Mouse (Mus musculus) heart, embryonic 11.5 days (tissue): ENCODE measurements around the gene Tmem161b. TPM values are rescaled to one million over a fixed set of nuclear protein-coding genes. Genes with fewer than 3 reads are reported as not detected.
A peak's percentile ranks its signal among the peaks of the same experiment; 100 is the strongest.
"Not testable (repeated sequence)": the region's sequence is repeated elsewhere in the genome, so short reads cannot be mapped to it uniquely, and the experiment has no call there.

Experiments used
- ATAC-seq: fragments of 200-750 bp; cut with Nextera tagmentation; replicated peaks from 2 replicates; pipeline ENCODE4 v1.8.0; 2017; ENCODE audit warnings: moderate library complexity; ENCODE audit not compliant: insufficient number of reproducible peaks, low FRiP score, low TSS enrichment
- H3K27ac ChIP-seq: fragments of 300-500 bp; sonication (generic); 2 replicates; pipeline ENCODE4 v1.5.1; 2014; ENCODE audit warnings: mild to moderate bottlenecking, low read depth, low read length
- H3K27me3 ChIP-seq: fragments of 300-500 bp; sonication (generic); 2 replicates; pipeline ENCODE4 v1.6.1; 2014; ENCODE audit warnings: mild to moderate bottlenecking, low read length, mixed read lengths; ENCODE audit not compliant: control insufficient read depth, insufficient read depth
- H3K36me3 ChIP-seq: fragments of 300-500 bp; sonication (generic); 2 replicates; pipeline ENCODE4 v1.6.1; 2014; ENCODE audit warnings: mild to moderate bottlenecking, low read length, moderate library complexity, mixed read lengths; ENCODE audit not compliant: control insufficient read depth, insufficient read depth
- H3K4me1 ChIP-seq: fragments of 300-500 bp; sonication (generic); 2 replicates; pipeline ENCODE4 v1.6.1; 2014; ENCODE audit warnings: low read length; ENCODE audit not compliant: control insufficient read depth, insufficient read depth
- H3K4me2 ChIP-seq: fragments of 300-500 bp; sonication (generic); 2 replicates; pipeline ENCODE4 v1.6.1; 2014; ENCODE audit warnings: mild to moderate bottlenecking, moderate library complexity
- H3K4me3 ChIP-seq: fragments of 300-500 bp; sonication (generic); 2 replicates; pipeline ENCODE4 v1.5.1; 2014; ENCODE audit warnings: low read depth, low read length
- H3K9ac ChIP-seq: fragments of 300-500 bp; sonication (generic); 2 replicates; pipeline ENCODE4 v1.6.1; 2014; ENCODE audit warnings: mild to moderate bottlenecking, low read depth, low read length, moderate library complexity
- H3K9me3 ChIP-seq: fragments of 300-500 bp; sonication (generic); replicated peaks from 2 replicates; pipeline ENCODE4 v1.6.1; 2016; ENCODE audit warnings: low read length; ENCODE audit not compliant: control insufficient read depth
- WGBS: fragments of 180-500 bp; shearing (Covaris S2); extraction: QIAGEN DNeasy Blood & Tissue Kit; methylation state at CpG from one replicate; pipeline ENCODE4 v1.1.7; 2014; ENCODE audit not compliant: insufficient replicate concordance; 5-methylcytosine and 5-hydroxymethylcytosine counted together
- polyA plus RNA-seq: library from polyadenylated mRNA; unstranded; fragments of >200 nt; fragmentation: Nextera tagmentation; extraction: Ambion mirVana; gene quantifications from 2 replicates; pipeline ENCODE4 v1.2.1, GENCODE M21; 2014

Tmem161b gene
- polyA plus RNA-seq, result 15.8 and 15.9 TPM in 2 replicates

DNA sequence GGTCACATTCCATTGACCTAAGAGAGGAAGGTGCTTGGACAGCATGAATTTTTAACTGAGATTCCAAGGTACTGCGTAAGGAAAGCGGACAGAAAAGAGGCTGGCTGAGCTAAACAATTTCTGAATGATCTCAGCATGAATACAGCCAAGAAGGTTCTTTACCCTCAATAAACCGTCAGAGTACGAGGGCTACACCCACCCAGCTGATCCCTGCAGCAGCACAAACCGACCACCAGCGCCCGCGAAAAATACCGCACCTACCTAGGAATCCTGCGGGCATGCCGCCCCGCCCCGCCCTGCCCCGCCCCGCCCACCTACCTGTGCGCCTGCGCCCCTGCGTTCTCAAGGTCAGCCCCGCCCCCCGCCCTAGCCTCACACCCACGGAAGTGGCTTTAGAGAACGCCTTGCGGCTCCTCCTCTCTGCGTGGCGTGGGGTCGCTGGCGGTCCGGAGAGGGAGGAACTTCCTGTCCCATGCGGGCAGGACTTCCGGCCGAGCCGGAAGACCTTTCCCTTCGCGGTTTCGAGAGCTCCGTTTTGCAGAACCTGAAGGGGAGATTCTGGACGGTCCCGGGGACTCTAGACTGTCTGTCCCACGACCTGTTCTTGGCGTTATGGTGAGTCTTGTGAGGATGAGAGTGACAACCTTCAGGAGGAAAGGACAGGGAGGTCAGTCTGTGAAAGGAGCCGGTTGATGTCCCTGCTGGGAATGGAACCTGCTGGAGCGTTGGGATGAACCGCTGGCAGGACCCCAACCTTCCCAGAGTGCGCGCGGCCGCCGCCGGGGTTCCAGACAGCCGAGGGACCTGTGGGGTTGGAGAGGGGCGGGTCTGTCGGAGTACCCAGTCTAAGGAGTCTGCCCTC, at the start of gene Tmem161b:
Tmem161b (plus strand) TSS at position 477 of the 862 bp plus-strand sequence.
- H3K9ac ChIP-seq, result peak within 1 kb of the TSS; percentile 86
- no peaks in the 10 kb centered on the region for H3K36me3 ChIP-seq
- peak within 1 kb of the TSS; percentile 86 for H3K4me2 ChIP-seq
- H3K4me1 ChIP-seq, result peaks cover 6% of the 10 kb centered on the region
- H3K9me3 ChIP-seq, result no peaks in the 10 kb centered on the region
- peak within 1 kb of the TSS; percentile 75 for H3K27ac ChIP-seq
- WGBS, result under 1% methylated on average over 51 of the region's 52 CpGs
- ATAC-seq, result peak; percentile 99
- H3K27me3 ChIP-seq, result no peaks in the 10 kb centered on the region
- peak within 1 kb of the TSS; percentile 78 for H3K4me3 ChIP-seq

DNA sequence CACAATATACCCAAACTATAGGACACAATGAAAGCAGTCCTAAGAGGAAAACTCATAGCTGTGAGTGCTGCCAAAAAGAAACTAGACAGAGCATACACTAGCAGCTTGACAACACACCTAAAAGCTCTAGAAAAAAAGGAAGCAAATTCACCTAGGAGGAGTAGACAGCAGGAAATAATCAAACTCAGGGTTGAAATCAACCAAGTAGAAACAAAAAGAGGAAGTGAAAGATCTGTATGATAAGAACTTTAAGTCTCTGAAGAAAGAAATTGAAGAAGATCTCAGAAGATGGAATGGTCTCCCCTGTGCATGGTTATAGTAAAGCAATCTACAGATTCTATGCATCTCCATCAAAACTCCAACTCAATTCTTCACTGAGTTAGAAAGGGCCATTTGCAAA, 36.3 kb upstream of the Tmem161b start:
- not testable (repeated sequence) for ATAC-seq, H3K4me1 ChIP-seq, H3K4me2 ChIP-seq, H3K27ac ChIP-seq, H3K36me3 ChIP-seq, H3K27me3 ChIP-seq, H3K9me3 ChIP-seq, H3K9ac ChIP-seq, H3K4me3 ChIP-seq

DNA sequence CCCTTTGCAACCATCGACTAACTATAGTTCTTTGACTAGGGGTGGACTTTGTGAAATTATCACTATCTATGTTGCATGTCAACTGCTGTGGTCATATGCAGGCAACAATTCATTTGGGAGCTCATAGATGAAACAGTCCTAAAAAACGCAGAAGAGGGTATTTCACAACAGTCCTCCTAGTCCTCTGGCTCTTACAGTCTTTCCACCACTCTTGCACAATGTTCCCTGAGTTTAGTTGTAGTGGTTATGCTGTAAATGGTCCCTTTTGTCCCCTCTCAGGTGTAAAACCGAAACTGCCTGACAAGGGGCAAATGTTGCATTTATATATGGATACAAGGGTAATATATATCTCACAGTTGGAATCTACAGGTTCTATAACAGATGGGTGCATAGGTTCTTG, 29.4 kb upstream of the Tmem161b start:
- WGBS, result 66% methylated on average over 3 of the region's 3 CpGs
- no peak overlapping the region for H3K4me3 ChIP-seq
- no peak overlapping the region for H3K9ac ChIP-seq
- no peak overlapping the region for H3K27ac ChIP-seq
- no peak overlapping the region for H3K4me2 ChIP-seq
- H3K36me3 ChIP-seq, result no peaks in the 10 kb centered on the region
- H3K27me3 ChIP-seq, result no peaks in the 10 kb centered on the region
- H3K9me3 ChIP-seq, result no peaks in the 10 kb centered on the region
- no peak for ATAC-seq
- H3K4me1 ChIP-seq, result no peaks in the 10 kb centered on the region

DNA sequence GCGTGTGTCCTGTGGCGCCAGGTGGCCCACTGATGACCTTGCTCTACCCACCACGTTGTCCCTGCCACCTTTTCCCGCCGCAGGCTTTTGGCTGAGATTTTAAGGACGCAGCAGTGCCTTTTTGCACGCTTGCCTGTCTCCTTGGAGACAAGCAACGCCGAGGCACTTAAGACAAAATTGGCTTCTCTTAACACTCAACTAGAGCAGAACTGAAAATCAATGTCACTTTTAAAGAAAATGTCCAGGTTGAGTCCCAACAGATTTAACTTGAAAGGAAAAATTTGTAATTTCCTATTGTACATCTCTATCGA, 541 bp downstream of the Tmem161b start:
- Histone ChIP-seq H3K27ac (peak overlapping the region; percentile 75), H3K4me3 (peak overlapping the region; percentile 78), H3K4me1 (peaks cover 6% of the 10 kb centered on the region), H3K9ac (peak overlapping the region; percentile 86), H3K36me3 (no peaks in the 10 kb centered on the region), H3K4me2 (peak overlapping the region; percentile 86), H3K27me3 (no peaks in the 10 kb centered on the region), H3K9me3 (no peaks in the 10 kb centered on the region)
- no peak for ATAC-seq
- 4% methylated on average over 10 of the region's 10 CpGs for WGBS

DNA sequence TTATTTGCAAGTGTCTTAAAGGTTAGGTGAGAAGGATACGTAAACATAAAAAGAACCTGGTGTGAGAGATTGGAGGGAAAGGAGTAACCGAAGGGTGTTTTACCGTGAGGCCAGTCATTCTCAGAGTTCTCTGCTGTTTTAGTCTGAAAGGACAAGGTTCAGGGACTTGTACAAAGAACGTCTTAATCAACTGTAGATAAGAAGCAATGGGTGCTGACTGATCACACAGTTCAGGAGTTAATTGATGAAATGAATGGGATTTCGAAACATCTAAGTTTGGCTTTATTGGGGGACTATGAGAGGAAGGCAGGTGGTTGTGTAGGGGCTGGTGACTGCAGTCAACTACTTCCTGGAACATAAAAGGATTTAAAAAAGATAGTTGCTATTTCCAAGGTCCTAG, 922 bp downstream of the Tmem161b start:
- WGBS, result 35% methylated on average over 5 of the region's 5 CpGs
- H3K4me3 ChIP-seq, result peak overlapping the region; percentile 78
- peak overlapping the region; percentile 86 for H3K4me2 ChIP-seq
- peaks cover 6% of the 10 kb centered on the region for H3K4me1 ChIP-seq
- no peak for ATAC-seq
- no peaks in the 10 kb centered on the region for H3K9me3 ChIP-seq
- H3K36me3 ChIP-seq, result no peaks in the 10 kb centered on the region
- H3K27ac ChIP-seq, result no peak overlapping the region
- no peaks in the 10 kb centered on the region for H3K27me3 ChIP-seq
- peak overlapping the region; percentile 86; the same call in 1 of the 2 replicates for H3K9ac ChIP-seq

DNA sequence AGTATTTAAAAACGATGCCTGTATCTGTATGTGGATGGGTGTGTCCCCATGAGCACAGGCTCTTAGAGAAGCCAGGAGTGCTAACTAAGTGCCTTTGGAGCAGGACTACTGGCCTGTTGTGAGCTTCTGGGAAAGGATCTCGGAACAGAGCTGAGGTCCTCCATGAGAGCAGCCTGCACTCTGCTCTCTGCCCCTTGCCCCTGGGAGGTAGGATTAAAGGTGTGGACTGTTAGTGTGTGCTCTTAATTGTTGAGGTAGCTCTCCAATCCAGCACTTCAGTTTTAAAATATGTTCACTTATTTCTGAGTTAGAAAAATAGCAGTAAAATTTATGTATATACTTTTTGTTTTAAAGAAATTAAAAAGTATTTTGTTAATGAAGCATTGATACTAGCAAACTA, 11.9 kb downstream of the Tmem161b start:
- Histone ChIP-seq H3K9ac (no peak overlapping the region), H3K4me2 (no peak overlapping the region), H3K27me3 (no peaks in the 10 kb centered on the region), H3K4me1 (no peaks in the 10 kb centered on the region), H3K36me3 (peaks cover 14% of the 10 kb centered on the region; the same call in 1 of the 2 replicates), H3K27ac (no peak overlapping the region), H3K9me3 (peaks cover 7% of the 10 kb centered on the region), H3K4me3 (no peak overlapping the region)
- ATAC-seq, result no peak
- WGBS, result 89% methylated on average over 2 of the region's 2 CpGs

DNA sequence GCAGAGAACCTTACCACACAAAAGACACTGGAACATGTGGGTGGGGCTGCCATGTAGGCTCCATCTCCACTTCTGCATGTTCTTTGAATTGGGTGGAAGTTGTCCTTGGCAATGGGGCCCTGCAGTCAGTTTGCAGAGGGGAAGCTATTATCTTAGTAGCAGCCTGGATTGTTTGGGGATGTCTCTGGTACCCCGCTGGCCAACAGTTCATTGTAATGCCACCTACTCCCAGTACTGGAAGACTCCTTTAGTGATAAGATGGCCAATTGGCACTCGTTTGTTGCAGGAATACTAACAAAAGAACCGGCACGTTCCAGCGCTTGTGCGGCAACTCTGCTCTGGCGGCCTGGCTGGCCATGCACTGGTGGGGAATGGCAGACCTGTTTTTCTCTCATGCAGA, 14.7 kb downstream of the Tmem161b start:
- Histone ChIP-seq H3K9me3 (peaks cover 7% of the 10 kb centered on the region), H3K27me3 (no peaks in the 10 kb centered on the region), H3K4me3 (no peak overlapping the region), H3K4me1 (no peaks in the 10 kb centered on the region), H3K36me3 (peaks cover 14% of the 10 kb centered on the region; the same call in 1 of the 2 replicates), H3K4me2 (no peak overlapping the region), H3K9ac (no peak overlapping the region), H3K27ac (no peak overlapping the region)
- WGBS, result 82% methylated on average over 7 of the region's 7 CpGs
- no peak for ATAC-seq

DNA sequence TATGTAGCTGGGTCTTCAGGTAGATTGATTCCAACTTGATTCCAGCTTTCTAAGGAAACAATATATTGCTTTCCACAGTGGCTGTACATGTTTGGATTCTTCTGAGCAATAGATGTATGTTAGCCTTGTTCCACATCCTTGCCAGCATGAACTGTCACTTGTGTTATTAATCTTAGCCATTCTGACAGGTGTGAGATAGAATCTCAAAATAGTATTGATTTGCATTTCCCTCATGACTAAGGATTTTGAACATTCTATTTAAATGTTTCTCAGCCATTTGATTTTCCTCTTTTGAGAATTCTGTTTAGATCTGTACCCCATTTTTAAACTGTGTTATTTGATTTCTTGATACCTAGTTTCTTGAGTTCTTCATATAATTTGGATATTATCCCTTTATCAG, 16.1 kb downstream of the Tmem161b start:
- Histone ChIP-seq H3K36me3 (peaks cover 14% of the 10 kb centered on the region; the same call in 1 of the 2 replicates), H3K4me1 (no peaks in the 10 kb centered on the region), H3K9ac (no peak overlapping the region), H3K4me3 (no peak overlapping the region), H3K27ac (no peak overlapping the region), H3K9me3 (peaks cover 7% of the 10 kb centered on the region), H3K4me2 (no peak overlapping the region), H3K27me3 (no peaks in the 10 kb centered on the region)
- ATAC-seq, result no peak

DNA sequence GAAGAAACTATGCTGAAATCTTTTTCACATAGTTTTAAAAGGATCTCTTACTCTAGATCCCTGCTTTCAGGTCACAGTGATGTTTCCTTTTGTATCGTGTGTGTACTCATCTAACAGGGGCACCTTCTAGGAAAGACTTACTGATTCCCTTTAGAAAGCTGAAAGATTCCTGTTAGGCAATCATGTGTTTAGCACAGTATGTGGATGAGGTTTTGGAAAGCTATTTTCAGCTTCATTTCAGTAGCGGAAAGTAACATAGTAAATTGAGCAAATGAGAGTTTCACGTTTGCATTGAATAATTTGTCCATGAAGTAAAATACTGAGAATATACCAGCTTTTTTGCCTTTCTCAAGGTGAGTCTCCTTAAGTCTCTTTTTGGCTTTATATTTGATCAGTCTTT, 26.0 kb downstream of the Tmem161b start:
- Histone ChIP-seq H3K4me3 (no peak overlapping the region), H3K36me3 (no peaks in the 10 kb centered on the region), H3K27ac (no peak overlapping the region), H3K4me2 (no peak overlapping the region), H3K27me3 (no peaks in the 10 kb centered on the region), H3K9me3 (no peaks in the 10 kb centered on the region), H3K4me1 (no peaks in the 10 kb centered on the region), H3K9ac (no peak overlapping the region)
- 87% methylated on average over 3 of the region's 3 CpGs for WGBS
- ATAC-seq, result no peak
